Mouse (Mus musculus): Measurements from ENCODE around the gene Hyls1. TPM values are rescaled to one million over a fixed set of nuclear protein-coding genes. Genes with fewer than 3 reads are reported as not detected.

Gene Hyls1
- 1 to 10 TPM; 6.7 to 8.3 TPM for total RNA-seq (2023)

DNA sequence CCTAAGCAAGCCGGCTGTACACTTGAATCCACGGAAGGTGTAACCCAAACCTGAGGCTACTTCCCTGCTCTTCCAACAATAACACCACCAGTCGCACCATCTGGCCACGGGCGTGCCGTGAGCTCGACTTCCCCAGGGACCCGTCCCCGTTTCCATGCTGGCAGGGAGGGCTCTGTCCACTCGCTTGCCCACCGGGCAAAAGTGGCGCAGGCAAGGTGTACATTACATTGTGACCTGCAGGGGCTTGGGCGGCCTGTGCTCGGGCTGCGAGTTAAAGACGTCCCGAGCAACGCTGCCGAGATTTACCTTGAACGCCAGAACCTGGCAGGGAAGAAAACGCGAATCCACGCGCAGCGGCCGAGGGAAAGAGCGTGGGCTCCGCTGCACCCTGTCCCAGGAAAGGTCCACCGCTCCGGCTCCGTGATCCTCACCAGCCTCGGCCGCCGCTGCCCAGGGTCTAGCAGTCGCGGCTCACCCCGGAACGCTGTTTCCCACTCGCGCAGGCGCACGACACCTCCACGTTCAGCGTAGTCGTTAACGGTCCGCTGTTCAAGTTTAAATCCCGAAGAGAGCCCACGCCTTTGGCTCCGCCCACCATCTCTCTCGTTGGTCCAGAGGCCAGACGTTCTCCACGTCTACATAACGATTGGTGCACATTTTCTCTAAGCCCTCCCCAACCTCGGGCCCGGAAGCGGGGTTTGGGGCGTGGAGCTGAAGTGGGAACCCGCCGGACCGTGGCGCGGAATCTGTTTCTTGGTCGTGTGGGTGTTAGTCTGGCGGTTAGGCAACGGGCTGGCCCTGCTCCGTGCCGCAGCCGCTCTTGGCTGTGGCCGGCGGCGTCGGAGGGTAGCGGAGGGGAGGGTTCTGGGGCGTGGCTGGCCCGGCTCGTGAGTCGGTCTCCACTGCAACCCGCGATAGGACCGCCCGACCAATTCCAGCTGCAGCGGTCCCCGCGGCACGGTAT lies at the start of gene Hyls1, which contains the start of gene Pate2:
Gene Hyls1, minus strand, starts transcription at position 828 of the 964 bp plus-strand sequence.
Gene Pate2, plus strand, starts transcription at position 714 of the 964 bp plus-strand sequence.

DNA sequence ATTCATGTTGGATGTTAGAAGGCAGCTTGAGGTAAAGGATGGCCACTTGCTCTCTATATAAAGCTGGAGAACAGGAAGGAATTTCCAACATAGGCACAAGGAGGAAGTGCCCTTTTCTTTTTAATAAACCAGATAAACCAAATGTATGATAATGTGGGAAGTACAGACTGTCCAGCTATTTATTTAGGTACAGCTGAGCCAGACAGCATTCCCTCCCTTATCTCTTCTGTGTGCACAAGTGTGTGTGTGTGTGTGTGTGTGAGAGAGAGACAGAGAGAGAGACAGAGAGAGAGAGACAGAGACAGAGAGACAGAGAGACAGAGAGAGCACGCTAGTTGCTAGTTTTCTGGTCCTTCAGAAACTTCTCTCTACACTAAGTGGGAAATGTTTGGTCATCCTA lies 41.6 kb upstream of the Hyls1 start, which contains the start of gene Pate4:
Gene Pate4, minus strand, starts transcription at position 101 of the 400 bp plus-strand sequence.

DNA sequence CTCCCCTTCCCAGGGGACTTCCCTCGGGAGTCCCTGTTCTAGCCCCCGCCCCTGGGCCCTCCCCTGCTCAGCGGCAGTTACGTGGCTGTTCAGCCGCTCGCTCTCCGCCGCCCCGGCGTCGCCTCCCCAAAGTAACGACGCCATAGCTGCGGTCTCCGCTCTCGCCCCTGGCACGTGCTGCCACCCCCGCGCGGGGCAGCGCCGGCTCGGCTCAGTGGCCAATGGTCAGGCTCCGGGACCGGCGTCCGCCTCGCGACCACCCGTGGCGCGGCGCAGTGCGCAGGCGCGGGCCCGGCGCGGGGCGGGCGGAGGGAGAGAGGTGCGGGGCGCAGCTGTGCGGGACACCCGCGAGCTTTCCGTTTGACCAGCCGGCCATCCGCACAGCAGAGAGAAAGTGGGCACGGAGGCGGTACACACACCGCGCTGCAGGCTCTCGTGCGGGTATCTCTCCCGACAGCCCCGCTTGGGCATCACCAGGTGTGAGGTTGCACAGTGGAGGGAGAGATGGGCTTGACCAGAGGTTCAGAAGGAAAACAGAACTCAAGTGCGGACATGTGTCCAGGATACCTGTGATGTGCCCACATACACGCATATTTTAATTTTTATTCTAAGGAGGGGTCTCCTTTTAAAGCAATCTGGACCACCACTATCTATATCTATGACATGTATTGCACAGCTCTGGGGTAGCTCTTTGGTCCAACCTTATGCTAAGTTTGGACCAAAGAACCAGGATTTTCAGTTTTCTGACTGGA lies 11.8 kb downstream of the Hyls1 start, which contains the start of the genes Ddx25 and Pus3:
Gene Ddx25, minus strand, starts transcription at position 272 of the 752 bp plus-strand sequence.
Gene Pus3, plus strand, starts transcription at position 339 of the 752 bp plus-strand sequence.

GRCm38 (mm10) chr9:35518169-35518568 lies 52.0 kb downstream of the Hyls1 start, which contains the start of gene Gm1113:
Gm1113 (minus strand) TSS chr9:35518269.

Other genes with a start within 250 kb of the Hyls1 start
- gene Cdon, start 149.3 kb downstream of the Hyls1 start, total RNA-seq (2023), result under 1 TPM; 0.57 to 0.73 TPM
- gene Gm1113, start 52.1 kb downstream of the Hyls1 start, total RNA-seq (2023), result not detected
- gene Ddx25, start 11.9 kb downstream of the Hyls1 start, total RNA-seq (2023), result under 1 TPM; 0.11 to 0.13 TPM
- 1 to 10 TPM; 3.0 to 4.4 TPM for gene Pus3, start 11.8 kb downstream of the Hyls1 start, total RNA-seq (2023)
- not detected for gene Pate2, start 114 bp downstream of the Hyls1 start, total RNA-seq (2023)
- gene Pate4, start 41.5 kb upstream of the Hyls1 start, total RNA-seq (2023), result not detected
- not detected for gene Pate3, start 77.8 kb upstream of the Hyls1 start, total RNA-seq (2023)
- gene Pate1, start 117.0 kb upstream of the Hyls1 start, total RNA-seq (2023), result not detected
- gene Gm17677, start 170.7 kb upstream of the Hyls1 start, total RNA-seq (2023), result not detected
- not detected for gene Gm17727, start 207.7 kb upstream of the Hyls1 start, total RNA-seq (2023)
- not detected for gene Gm27235, start 219.7 kb upstream of the Hyls1 start, total RNA-seq (2023)
- not detected for gene D730048I06Rik, start 219.7 kb upstream of the Hyls1 start, total RNA-seq (2023)

Data from neutrophil, adult 59 days (primary cell).